Mouse (Mus musculus): ENCODE measurements around the gene Vwde. TPM values are rescaled to one million over a fixed set of nuclear protein-coding genes. Genes with fewer than 3 reads are reported as not detected.

Vwde gene
- under 1 TPM in 1 of 2 experiments, not detected in 1; 0.09 TPM for polyA plus RNA-seq (2017; shearing (Covaris generic))

DNA sequence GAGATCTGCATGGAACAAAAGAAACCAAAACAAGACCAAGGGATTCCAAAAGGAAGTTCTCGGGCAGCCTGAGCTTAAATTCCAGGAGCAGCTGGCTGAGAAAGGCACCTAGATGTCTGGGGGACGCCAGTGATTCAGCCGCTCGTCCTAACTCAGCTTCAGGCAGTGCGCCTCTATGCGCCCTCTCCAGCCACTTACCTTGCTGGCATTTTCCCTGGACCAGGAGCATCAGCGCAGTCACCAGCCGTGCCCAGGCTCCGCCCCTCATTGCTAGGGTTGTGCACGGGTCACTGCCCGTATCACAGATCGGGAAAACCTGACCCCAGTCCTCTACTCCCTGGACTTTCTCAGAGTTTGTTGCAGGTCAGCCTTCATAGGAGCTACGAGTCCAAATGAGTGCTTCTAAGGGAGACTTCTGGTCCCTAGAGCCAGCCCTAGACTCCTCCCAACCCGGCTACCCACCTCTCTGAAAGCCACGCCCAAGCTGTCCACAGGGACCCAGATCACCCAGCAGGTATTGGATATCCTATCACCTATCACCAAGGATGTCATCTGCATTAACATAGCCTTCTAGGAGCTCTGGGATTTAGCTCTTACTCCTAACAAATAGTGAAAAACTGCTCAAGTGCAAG is at the start of gene Vwde:
Vwde (minus strand) TSS at position 370 of the 632 bp plus-strand sequence.

Other genes starting within 250 kb of the Vwde start
- 10 to 100 TPM; 60.1 to 77.5 TPM for gene Tmem106b, start 155.2 kb downstream of the Vwde start, polyA plus RNA-seq (2017; shearing (Covaris generic))

Data from activated CD4-positive, CD25-positive, alpha-beta regulatory T cell (primary cell).